Mouse (Mus musculus) forebrain, postnatal 0 days (tissue): ENCODE results near the gene Tnfrsf23. TPM values are rescaled to one million over a fixed set of nuclear protein-coding genes. Genes with fewer than 3 reads are reported as not detected.

Experiments used
- ATAC-seq: fragments of 200-750 bp; cut with Nextera tagmentation; 2 replicates; pipeline ENCODE4 v1.8.0; 2017; ENCODE audit warnings: mild to moderate bottlenecking, moderate library complexity
- DNase-seq: peaks from one replicate; pipeline ENCODE4 v3.0.0-alpha.2; 2015
- H3K27ac ChIP-seq: fragments of 300-500 bp; sonication (generic); 2 replicates; pipeline ENCODE4 v1.5.1; 2014; ENCODE audit warnings: low read depth, mild to moderate bottlenecking, antibody characterized with exemption, low read length, moderate library complexity, mixed read lengths
- H3K27me3 ChIP-seq: fragments of 300-500 bp; sonication (generic); 2 replicates; pipeline ENCODE4 v1.6.1; 2014; ENCODE audit warnings: mild to moderate bottlenecking, low read length, mixed read lengths; ENCODE audit not compliant: insufficient read depth
- H3K36me3 ChIP-seq: fragments of 300-500 bp; sonication (generic); 2 replicates; pipeline ENCODE4 v1.6.1; 2014; ENCODE audit warnings: mild to moderate bottlenecking, moderate library complexity; ENCODE audit not compliant: insufficient read depth
- H3K4me1 ChIP-seq: fragments of 300-500 bp; sonication (generic); 2 replicates; pipeline ENCODE4 v1.6.1; 2014; ENCODE audit warnings: antibody characterized with exemption; ENCODE audit not compliant: insufficient read depth
- H3K4me2 ChIP-seq: fragments of 300-500 bp; sonication (generic); 2 replicates; pipeline ENCODE4 v1.6.1; 2014; ENCODE audit warnings: low read depth, mild to moderate bottlenecking, moderate library complexity
- H3K4me3 ChIP-seq: fragments of 300-500 bp; sonication (generic); 2 replicates; pipeline ENCODE4 v1.5.1; 2014; ENCODE audit warnings: low read depth, low read length, mixed read lengths
- H3K9ac ChIP-seq: fragments of 300-500 bp; sonication (generic); 2 replicates; pipeline ENCODE4 v1.6.1; 2014; ENCODE audit warnings: mild to moderate bottlenecking
- H3K9me3 ChIP-seq: fragments of 300-500 bp; sonication (generic); 2 replicates; pipeline ENCODE4 v1.6.1; 2016; ENCODE audit warnings: low read length
- CTCF ChIP-seq: sonication (generic); IDR thresholded peaks from 2 replicates; pipeline ENCODE4 v1.5.1; 2016; ENCODE audit warnings: antibody characterized with exemption, control low read depth, low read depth
- WGBS: fragments of 180-500 bp; shearing (Covaris S2); extraction: QIAGEN DNeasy Blood & Tissue Kit; methylation state at CpG from one replicate; pipeline ENCODE4 v1.1.7; 2014; 5-methylcytosine and 5-hydroxymethylcytosine counted together
- polyA plus RNA-seq: library from polyadenylated mRNA; unstranded; fragments of >200 nt; fragmentation: Nextera tagmentation; extraction: Ambion mirVana; gene quantifications from 2 replicates; pipeline ENCODE4 v1.2.1, GENCODE M21; 2015
- total RNA-seq: library from RNA; depleted of rRNA; stranded (reverse); fragments of >200 nt; gene quantifications from 2 replicates; pipeline ENCODE4 v1.2.3, GENCODE M21; 2014; rRNA removed

Tnfrsf23 gene
- total and polyA plus RNA-seq, 2 experiments from 2014 or later = 0.54 to 1.9 TPM

DNA sequence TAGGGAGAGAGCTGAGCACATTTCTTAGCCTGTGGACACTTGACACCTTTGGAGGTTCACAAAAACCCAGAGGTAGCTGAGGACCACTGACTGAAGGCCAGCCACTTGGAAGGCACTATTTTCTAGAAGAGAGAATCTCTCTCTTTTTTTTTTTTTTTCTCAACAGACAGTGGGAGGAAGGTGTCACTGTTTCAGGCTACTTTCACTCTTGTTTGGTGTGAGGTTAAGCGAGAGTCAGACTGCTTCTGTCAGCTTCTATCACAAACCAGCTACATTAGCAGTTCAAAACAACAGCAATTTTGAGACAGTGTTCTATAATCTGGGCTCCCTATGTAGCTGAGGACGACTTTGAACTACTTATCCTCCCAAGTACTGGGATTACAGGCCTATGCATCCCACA is 59.5 kb downstream of the Tnfrsf23 start:
- Histone ChIP-seq H3K4me2 (no peak overlapping the region), H3K4me3 (no peak overlapping the region), H3K36me3 (no peaks in the 10 kb centered on the region), H3K4me1 (no peaks in the 10 kb centered on the region), H3K9me3 (no peaks in the 10 kb centered on the region), H3K27ac (no peak overlapping the region), H3K9ac (no peak overlapping the region), H3K27me3 (no peaks in the 10 kb centered on the region)
- WGBS = 67% methylated on average over 2 of the region's 2 CpGs
- ATAC-seq (no peak), DNase-seq (no peak)
- TF ChIP-seq CTCF = no peak

- no peak for DNase-seq
- no peak for TF ChIP-seq CTCF
- Histone ChIP-seq H3K9me3 (no peaks in the 10 kb centered on the region), H3K27me3 (no peaks in the 10 kb centered on the region), H3K9ac (no peak overlapping the region), H3K4me2 (no peak overlapping the region), H3K36me3 (no peaks in the 10 kb centered on the region), H3K4me3 (no peak overlapping the region), H3K4me1 (no peaks in the 10 kb centered on the region), H3K27ac (no peak overlapping the region)
- WGBS = 75% methylated on average over 5 of the region's 5 CpGs
- ATAC-seq = no peak
Measured at GRCm38 (mm10) chr7:143625151-143625550, 60.5 kb downstream of the Tnfrsf23 start.

- Histone ChIP-seq H3K4me2 (no peak overlapping the region), H3K4me1 (no peaks in the 10 kb centered on the region), H3K9ac (no peak overlapping the region), H3K27ac (no peak overlapping the region), H3K27me3 (no peaks in the 10 kb centered on the region), H3K4me3 (no peak overlapping the region), H3K36me3 (no peaks in the 10 kb centered on the region), H3K9me3 (no peaks in the 10 kb centered on the region)
- 94% methylated on average over 3 of the region's 3 CpGs for WGBS
- ATAC-seq = no peak
- no peak for TF ChIP-seq CTCF
- DNase-seq = no peak
Measured at GRCm38 (mm10) chr7:143624561-143624960, 61.1 kb downstream of the Tnfrsf23 start.

- H3K27me3 ChIP-seq = no peaks in the 10 kb centered on the region
- no peaks in the 10 kb centered on the region for H3K4me1 ChIP-seq
- TF ChIP-seq CTCF = no peak
Measured at GRCm38 (mm10) chr7:143620951-143621350, 64.7 kb downstream of the Tnfrsf23 start.

More at GRCm38 (mm10) chr7:143620951-143621350, 64.7 kb downstream of the Tnfrsf23 start:
- Histone ChIP-seq H3K9me3 (no peaks in the 10 kb centered on the region), H3K9ac (no peak overlapping the region), H3K27ac (no peak overlapping the region), H3K4me2 (no peak overlapping the region), H3K4me3 (no peak overlapping the region), H3K36me3 (no peaks in the 10 kb centered on the region)
- 53% methylated on average over 1 of the region's 1 CpGs for WGBS
- ATAC-seq = no peak
- no peak for DNase-seq

Other genes with a start within 250 kb of the Tnfrsf23 start
- gene Cdkn1c, start 224.8 kb downstream of the Tnfrsf23 start, total RNA-seq = 99.0 and 123 TPM in 2 replicates
- 119 and 124 TPM in 2 replicates for gene Cdkn1c, start 224.8 kb downstream of the Tnfrsf23 start, polyA plus RNA-seq
- 0.92 and 1.7 TPM in 2 replicates for gene Slc22a18, start 212.1 kb downstream of the Tnfrsf23 start, total RNA-seq
- 0.71 and 1.0 TPM in 2 replicates for gene Slc22a18, start 212.1 kb downstream of the Tnfrsf23 start, polyA plus RNA-seq
- 0.46 TPM in 1 of 2 replicates, not detected in the other for gene Phlda2, start 182.7 kb downstream of the Tnfrsf23 start, total RNA-seq
- 0.60 TPM in 1 of 2 replicates, not detected in the other for gene Phlda2, start 182.7 kb downstream of the Tnfrsf23 start, polyA plus RNA-seq
- gene Nap1l4, start 136.8 kb downstream of the Tnfrsf23 start, total RNA-seq = 202 and 216 TPM in 2 replicates
- 236 and 258 TPM in 2 replicates for gene Nap1l4, start 136.8 kb downstream of the Tnfrsf23 start, polyA plus RNA-seq
- gene Cars, start 85.8 kb downstream of the Tnfrsf23 start, total RNA-seq = 51.5 and 68.1 TPM in 2 replicates
- gene Cars, start 85.8 kb downstream of the Tnfrsf23 start, polyA plus RNA-seq = 58.2 and 74.9 TPM in 2 replicates
- gene Tnfrsf26, start 57.1 kb downstream of the Tnfrsf23 start, total RNA-seq = 0.10 and 0.46 TPM in 2 replicates
- 0.11 and 0.16 TPM in 2 replicates for gene Tnfrsf26, start 57.1 kb downstream of the Tnfrsf23 start, polyA plus RNA-seq
- gene Tnfrsf22, start 36.2 kb downstream of the Tnfrsf23 start, total RNA-seq = 1.3 and 1.8 TPM in 2 replicates
- 3.6 and 4.9 TPM in 2 replicates for gene Tnfrsf22, start 36.2 kb downstream of the Tnfrsf23 start, polyA plus RNA-seq
- 38.3 and 43.8 TPM in 2 replicates for gene Osbpl5, start 71.1 kb upstream of the Tnfrsf23 start, total RNA-seq
- 19.6 and 26.2 TPM in 2 replicates for gene Osbpl5, start 71.1 kb upstream of the Tnfrsf23 start, polyA plus RNA-seq
- not detected in 2 replicates for gene Mrgprg, start 81.1 kb upstream of the Tnfrsf23 start, total RNA-seq
- gene Mrgprg, start 81.1 kb upstream of the Tnfrsf23 start, polyA plus RNA-seq = not detected in 2 replicates
- 5.2 and 5.9 TPM in 2 replicates for gene Mrgpre, start 98.6 kb upstream of the Tnfrsf23 start, total RNA-seq
- gene Mrgpre, start 98.6 kb upstream of the Tnfrsf23 start, polyA plus RNA-seq = 5.9 and 8.3 TPM in 2 replicates
- 4.9 and 7.9 TPM in 2 replicates for gene Nadsyn1, start 137.0 kb upstream of the Tnfrsf23 start, total RNA-seq
- 3.5 and 3.6 TPM in 2 replicates for gene Nadsyn1, start 137.0 kb upstream of the Tnfrsf23 start, polyA plus RNA-seq
- gene Dhcr7, start 137.3 kb upstream of the Tnfrsf23 start, total RNA-seq = 40.5 and 52.7 TPM in 2 replicates
- gene Dhcr7, start 137.3 kb upstream of the Tnfrsf23 start, polyA plus RNA-seq = 63.8 and 75.4 TPM in 2 replicates
- gene Gm498, start 181.0 kb upstream of the Tnfrsf23 start, total RNA-seq = not detected in 2 replicates
- gene Gm498, start 181.0 kb upstream of the Tnfrsf23 start, polyA plus RNA-seq = not detected in 2 replicates